Mouse (Mus musculus): Measurements from ENCODE around the gene Dld. TPM values are rescaled to one million over a fixed set of nuclear protein-coding genes. Genes with fewer than 3 reads are reported as not detected.

Dld gene
- polyA plus RNA-seq, 2 experiments, result 72.2 to 119 TPM

DNA sequence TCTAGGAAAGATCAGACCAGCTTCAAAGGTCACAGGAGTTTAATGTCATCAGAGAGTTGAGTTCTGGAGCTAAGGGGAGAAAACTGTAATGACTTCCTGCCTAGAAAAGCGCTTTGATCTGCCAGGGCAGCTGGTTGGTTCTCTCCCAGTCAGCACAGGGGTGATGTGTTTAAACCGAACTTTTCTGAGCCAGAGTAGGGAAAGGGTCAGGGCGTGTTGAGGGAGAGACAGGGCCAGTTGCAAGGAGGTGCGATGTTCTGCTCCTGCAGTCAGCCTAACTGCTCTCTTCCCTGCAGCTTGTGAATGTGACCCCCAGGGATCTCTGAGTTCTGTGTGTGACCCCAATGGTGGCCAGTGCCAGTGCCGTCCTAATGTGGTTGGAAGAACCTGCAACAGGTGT is 49.0 kb downstream of the Dld start:
- WGBS, result 30% methylated on average over 5 of the region's 5 CpGs
- Histone ChIP-seq H3K9ac (ENCODE audit: low read depth, low read length, severe bottlenecking) (no peak overlapping the region), H3K4me2 (replicated peaks; ENCODE audit: low read depth, low read length, severe bottlenecking) (no peak overlapping the region), H3K27me3 (ENCODE audit: control insufficient read depth, insufficient read depth, low read length) (no peaks in the 10 kb centered on the region), H3K9me3 (ENCODE audit: control insufficient read depth, low read length) (no peaks in the 10 kb centered on the region), H3K36me3 (ENCODE audit: control insufficient read depth, insufficient read depth, low read length) (peaks cover 94% of the 10 kb centered on the region), H3K4me3 (replicated peaks; ENCODE audit: low read length) (no peak overlapping the region), H3K27ac (replicated peaks; ENCODE audit: low read depth, low read length) (no peak overlapping the region), H3K4me1 (ENCODE audit: control insufficient read depth, insufficient read depth, low read length) (no peaks in the 10 kb centered on the region)
- DNase-seq (ENCODE audit: low spot score) (no peak), ATAC-seq (ENCODE audit: low FRiP score, low read depth) (no peak)
- no peak for TF ChIP-seq POLR2A (IDR thresholded peaks at IDR 0.05; ENCODE audit: borderline replicate concordance, extremely low read depth, insufficient read depth, insufficient read length)

DNA sequence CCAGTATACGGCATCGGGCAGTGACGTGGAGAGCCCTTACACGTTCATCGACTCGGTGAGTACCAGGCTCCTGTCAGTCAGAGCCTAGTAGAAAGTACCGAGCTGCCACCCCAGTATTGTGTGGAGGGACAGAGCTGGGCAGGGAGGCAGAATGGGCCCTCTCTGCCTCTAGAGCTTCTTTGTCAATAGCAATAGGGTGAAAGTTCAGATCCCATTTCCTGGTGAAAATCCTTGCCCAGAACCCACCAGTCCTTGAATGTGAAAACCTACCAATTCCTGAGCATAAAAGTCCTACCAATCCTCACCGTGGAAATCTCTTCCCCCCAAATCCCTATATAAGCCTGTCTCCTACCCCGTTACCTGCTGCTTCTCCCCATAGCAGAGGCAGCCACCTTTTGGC is 51.0 kb downstream of the Dld start:
- H3K4me1 ChIP-seq (ENCODE audit: control insufficient read depth, insufficient read depth, low read length), result peaks cover 7% of the 10 kb centered on the region
- peaks cover 82% of the 10 kb centered on the region for H3K36me3 ChIP-seq (ENCODE audit: control insufficient read depth, insufficient read depth, low read length)
- H3K9me3 ChIP-seq (ENCODE audit: control insufficient read depth, low read length), result no peaks in the 10 kb centered on the region
- H3K27me3 ChIP-seq (ENCODE audit: control insufficient read depth, insufficient read depth, low read length), result no peaks in the 10 kb centered on the region
- 95% methylated on average over 9 of the region's 9 CpGs for WGBS
- DNase-seq (ENCODE audit: low spot score), result no peak
- no peak overlapping the region for H3K9ac ChIP-seq (ENCODE audit: low read depth, low read length, severe bottlenecking)
- no peak for ATAC-seq (ENCODE audit: low FRiP score, low read depth)
- H3K27ac ChIP-seq (replicated peaks; ENCODE audit: low read depth, low read length), result no peak overlapping the region
- no peak for TF ChIP-seq POLR2A (IDR thresholded peaks at IDR 0.05; ENCODE audit: borderline replicate concordance, extremely low read depth, insufficient read depth, insufficient read length)
- H3K4me2 ChIP-seq (replicated peaks; ENCODE audit: low read depth, low read length, severe bottlenecking), result no peak overlapping the region
- no peak overlapping the region for H3K4me3 ChIP-seq (replicated peaks; ENCODE audit: low read length)

DNA sequence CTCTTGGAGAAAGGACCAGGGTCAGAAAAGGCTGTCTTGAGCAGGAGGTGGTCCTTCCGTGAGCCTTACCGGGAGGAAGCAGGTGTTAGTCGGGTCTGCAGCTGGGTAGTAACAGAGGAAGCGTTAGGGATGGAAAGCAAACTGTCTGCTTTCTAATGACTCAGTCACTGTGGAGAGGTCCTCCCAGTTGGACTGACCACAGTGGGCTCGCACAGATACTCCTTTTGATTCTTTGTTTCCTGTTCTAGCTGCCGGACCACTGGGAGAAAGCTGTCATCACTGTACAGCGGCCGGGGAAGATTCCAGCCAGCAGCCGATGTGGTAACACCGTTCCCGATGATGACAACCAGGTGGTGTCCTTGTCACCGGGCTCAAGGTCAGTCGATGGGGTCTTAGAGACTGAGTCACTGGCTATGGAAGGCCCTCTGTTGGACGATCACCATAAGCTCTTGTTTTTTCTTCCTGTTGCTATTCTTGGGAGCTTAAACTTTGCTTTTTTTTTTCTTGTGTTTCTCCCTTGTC is 51.5 kb downstream of the Dld start:
- no peak overlapping the region for H3K9ac ChIP-seq (ENCODE audit: low read depth, low read length, severe bottlenecking)
- 83% methylated on average over 14 of the region's 14 CpGs for WGBS
- no peaks in the 10 kb centered on the region for H3K27me3 ChIP-seq (ENCODE audit: control insufficient read depth, insufficient read depth, low read length)
- H3K36me3 ChIP-seq (ENCODE audit: control insufficient read depth, insufficient read depth, low read length), result peaks cover 77% of the 10 kb centered on the region
- H3K4me1 ChIP-seq (ENCODE audit: control insufficient read depth, insufficient read depth, low read length), result peaks cover 12% of the 10 kb centered on the region
- H3K4me2 ChIP-seq (replicated peaks; ENCODE audit: low read depth, low read length, severe bottlenecking), result no peak overlapping the region
- DNase-seq (ENCODE audit: low spot score) (no peak), ATAC-seq (ENCODE audit: low FRiP score, low read depth) (no peak)
- no peaks in the 10 kb centered on the region for H3K9me3 ChIP-seq (ENCODE audit: control insufficient read depth, low read length)
- TF ChIP-seq POLR2A (IDR thresholded peaks at IDR 0.05; ENCODE audit: borderline replicate concordance, extremely low read depth, insufficient read depth, insufficient read length), result no peak
- no peak overlapping the region for H3K27ac ChIP-seq (replicated peaks; ENCODE audit: low read depth, low read length)
- H3K4me3 ChIP-seq (replicated peaks; ENCODE audit: low read length), result no peak overlapping the region

- no peak for TF ChIP-seq POLR2A (IDR thresholded peaks at IDR 0.05; ENCODE audit: borderline replicate concordance, extremely low read depth, insufficient read depth, insufficient read length)
- Histone ChIP-seq H3K9me3 (ENCODE audit: control insufficient read depth, low read length) (no peaks in the 10 kb centered on the region), H3K36me3 (ENCODE audit: control insufficient read depth, insufficient read depth, low read length) (peaks cover 71% of the 10 kb centered on the region), H3K27me3 (ENCODE audit: control insufficient read depth, insufficient read depth, low read length) (no peaks in the 10 kb centered on the region), H3K4me3 (replicated peaks; ENCODE audit: low read length) (no peak overlapping the region), H3K4me1 (ENCODE audit: control insufficient read depth, insufficient read depth, low read length) (peaks cover 18% of the 10 kb centered on the region), H3K9ac (ENCODE audit: low read depth, low read length, severe bottlenecking) (no peak overlapping the region), H3K4me2 (replicated peaks; ENCODE audit: low read depth, low read length, severe bottlenecking) (no peak overlapping the region), H3K27ac (replicated peaks; ENCODE audit: low read depth, low read length) (no peak overlapping the region)
- 91% methylated on average over 3 of the region's 3 CpGs for WGBS
- ATAC-seq (ENCODE audit: low FRiP score, low read depth) (no peak), DNase-seq (ENCODE audit: low spot score) (no peak)
Observed at GRCm38 (mm10) chr12:31299126-31299525, 52.1 kb downstream of the Dld start.

DNA sequence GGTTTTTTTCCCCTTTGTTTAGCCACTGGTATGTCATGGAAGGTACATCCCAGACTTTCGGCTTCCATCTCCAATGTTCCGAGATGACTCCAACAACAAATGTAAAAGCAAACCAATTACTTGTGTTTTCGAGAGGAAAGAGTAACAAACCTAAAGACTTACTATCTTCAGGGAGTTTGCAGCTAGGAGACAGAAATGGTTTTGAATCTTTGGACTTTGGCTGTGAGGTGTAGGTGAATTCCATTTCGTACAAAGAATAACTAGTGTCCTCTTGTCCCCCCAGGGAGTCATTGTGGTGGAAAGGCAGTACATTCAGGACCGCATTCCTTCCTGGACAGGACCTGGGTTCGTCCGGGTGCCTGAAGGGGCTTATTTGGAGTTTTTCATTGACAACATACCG is 52.7 kb downstream of the Dld start:
- 83% methylated on average over 8 of the region's 8 CpGs for WGBS
- H3K27me3 ChIP-seq (ENCODE audit: control insufficient read depth, insufficient read depth, low read length), result no peaks in the 10 kb centered on the region
- H3K4me2 ChIP-seq (replicated peaks; ENCODE audit: low read depth, low read length, severe bottlenecking), result no peak overlapping the region
- H3K9ac ChIP-seq (ENCODE audit: low read depth, low read length, severe bottlenecking), result no peak overlapping the region
- no peak overlapping the region for H3K27ac ChIP-seq (replicated peaks; ENCODE audit: low read depth, low read length)
- ATAC-seq (ENCODE audit: low FRiP score, low read depth) (no peak), DNase-seq (ENCODE audit: low spot score) (no peak)
- no peak for TF ChIP-seq POLR2A (IDR thresholded peaks at IDR 0.05; ENCODE audit: borderline replicate concordance, extremely low read depth, insufficient read depth, insufficient read length)
- H3K36me3 ChIP-seq (ENCODE audit: control insufficient read depth, insufficient read depth, low read length), result peaks cover 66% of the 10 kb centered on the region
- no peak overlapping the region for H3K4me3 ChIP-seq (replicated peaks; ENCODE audit: low read length)
- H3K9me3 ChIP-seq (ENCODE audit: control insufficient read depth, low read length), result no peaks in the 10 kb centered on the region
- H3K4me1 ChIP-seq (ENCODE audit: control insufficient read depth, insufficient read depth, low read length), result peaks cover 22% of the 10 kb centered on the region

- Histone ChIP-seq H3K4me2 (replicated peaks; ENCODE audit: low read depth, low read length, severe bottlenecking) (no peak overlapping the region), H3K9me3 (ENCODE audit: control insufficient read depth, low read length) (no peaks in the 10 kb centered on the region), H3K4me1 (ENCODE audit: control insufficient read depth, insufficient read depth, low read length) (peaks cover 24% of the 10 kb centered on the region), H3K36me3 (ENCODE audit: control insufficient read depth, insufficient read depth, low read length) (peaks cover 64% of the 10 kb centered on the region), H3K9ac (ENCODE audit: low read depth, low read length, severe bottlenecking) (no peak overlapping the region), H3K27me3 (ENCODE audit: control insufficient read depth, insufficient read depth, low read length) (no peaks in the 10 kb centered on the region), H3K27ac (replicated peaks; ENCODE audit: low read depth, low read length) (no peak overlapping the region), H3K4me3 (replicated peaks; ENCODE audit: low read length) (no peak overlapping the region)
- DNase-seq (ENCODE audit: low spot score) (no peak), ATAC-seq (ENCODE audit: low FRiP score, low read depth) (no peak)
- TF ChIP-seq POLR2A (IDR thresholded peaks at IDR 0.05; ENCODE audit: borderline replicate concordance, extremely low read depth, insufficient read depth, insufficient read length), result no peak
- WGBS, result 90% methylated on average over 4 of the region's 4 CpGs
Observed at GRCm38 (mm10) chr12:31298122-31298521, 53.1 kb downstream of the Dld start.
